Mouse (Mus musculus): ENCODE results near the gene Emg1. TPM values are rescaled to one million over a fixed set of nuclear protein-coding genes. Genes with fewer than 3 reads are reported as not detected.
"Not testable (repeated sequence)": the region's sequence is repeated elsewhere in the genome, so short reads cannot be mapped to it uniquely, and the experiment has no call there.

Gene Emg1
- polyA plus RNA-seq, 1 experiment from 2014 or later = 27.4 TPM

GRCm38 (mm10) chr6:124690517-124690916 lies 21.5 kb downstream of the Emg1 start:
- H3K27ac ChIP-seq = no peak overlapping the region
- no peaks in the 10 kb centered on the region for H3K36me3 ChIP-seq (ENCODE audit: inconsistent target)
- WGBS (ENCODE audit: missing documents) = 84% methylated on average over 3 of the region's 3 CpGs
- H3K79me2 ChIP-seq (ENCODE audit: inconsistent target) = peaks cover 26% of the 10 kb centered on the region; the same call in 1 of the 2 replicates
- H3K4me3 ChIP-seq (ENCODE audit: inconsistent target) = no peak overlapping the region

- Histone ChIP-seq H3K27ac (peak overlapping the region; percentile 80; the same call in 1 of the 2 replicates), H3K36me3 (ENCODE audit: inconsistent target) (no peaks in the 10 kb centered on the region), H3K4me3 (ENCODE audit: inconsistent target) (no peak overlapping the region), H3K79me2 (ENCODE audit: inconsistent target) (peaks cover 26% of the 10 kb centered on the region; the same call in 1 of the 2 replicates)
- WGBS (ENCODE audit: missing documents) = 96% methylated on average over 3 of the region's 3 CpGs
Observed at GRCm38 (mm10) chr6:124689011-124689410, 23.0 kb downstream of the Emg1 start.

GRCm38 (mm10) chr6:124688151-124688758 lies 23.7 kb downstream of the Emg1 start:
- no peak overlapping the region for H3K4me3 ChIP-seq (ENCODE audit: inconsistent target)
- WGBS (ENCODE audit: missing documents) = 30% methylated on average over 8 of the region's 8 CpGs
- H3K27ac ChIP-seq = peak overlapping the region; percentile 80
- peaks cover 27% of the 10 kb centered on the region; the same call in 1 of the 2 replicates for H3K79me2 ChIP-seq (ENCODE audit: inconsistent target)
- H3K36me3 ChIP-seq (ENCODE audit: inconsistent target) = no peaks in the 10 kb centered on the region

GRCm38 (mm10) chr6:124686644-124687043 lies 25.3 kb downstream of the Emg1 start:
- peaks cover 34% of the 10 kb centered on the region; the same call in 1 of the 2 replicates for H3K79me2 ChIP-seq (ENCODE audit: inconsistent target)
- not testable (repeated sequence) for H3K4me3 ChIP-seq (ENCODE audit: inconsistent target); H3K27ac ChIP-seq; H3K36me3 ChIP-seq (ENCODE audit: inconsistent target)
- 83% methylated on average over 1 of the region's 1 CpGs for WGBS (ENCODE audit: missing documents)

GRCm38 (mm10) chr6:124685606-124686386 lies 26.2 kb downstream of the Emg1 start:
- H3K79me2 ChIP-seq (ENCODE audit: inconsistent target) = peaks cover 34% of the 10 kb centered on the region; the same call in 1 of the 2 replicates
- H3K27ac ChIP-seq = no peak overlapping the region
- no peak overlapping the region for H3K4me3 ChIP-seq (ENCODE audit: inconsistent target)
- whole genome bisulfite sequencing (ENCODE audit: missing documents) = 87% methylated on average over 12 of the region's 12 CpGs
- H3K36me3 ChIP-seq (ENCODE audit: inconsistent target) = no peaks in the 10 kb centered on the region

- Histone ChIP-seq H3K27ac (no peak overlapping the region), H3K79me2 (ENCODE audit: inconsistent target) (peaks cover 25% of the 10 kb centered on the region; the same call in 1 of the 2 replicates), H3K4me3 (ENCODE audit: inconsistent target) (no peak overlapping the region), H3K36me3 (ENCODE audit: inconsistent target) (no peaks in the 10 kb centered on the region)
- 75% methylated on average over 14 of the region's 14 CpGs for WGBS (ENCODE audit: missing documents)
Observed at GRCm38 (mm10) chr6:124683591-124684417, 28.2 kb downstream of the Emg1 start.

- H3K27ac ChIP-seq; H3K36me3 ChIP-seq (ENCODE audit: inconsistent target); H3K4me3 ChIP-seq (ENCODE audit: inconsistent target): not testable (repeated sequence)
- 42% methylated on average over 5 of the region's 6 CpGs for WGBS (ENCODE audit: missing documents)
- peaks cover 34% of the 10 kb centered on the region; the same call in 1 of the 2 replicates for H3K79me2 ChIP-seq (ENCODE audit: inconsistent target)
Observed at GRCm38 (mm10) chr6:124682291-124682690, 29.7 kb downstream of the Emg1 start.

GRCm38 (mm10) chr6:124679486-124679885 lies 32.5 kb downstream of the Emg1 start:
- WGBS (ENCODE audit: missing documents) = 88% methylated on average over 3 of the region's 3 CpGs

GRCm38 (mm10) chr6:124678769-124679168 lies 33.2 kb downstream of the Emg1 start:
- Histone ChIP-seq H3K36me3 (ENCODE audit: inconsistent target) (no peaks in the 10 kb centered on the region), H3K4me3 (ENCODE audit: inconsistent target) (no peak overlapping the region), H3K27ac (no peak overlapping the region), H3K79me2 (ENCODE audit: inconsistent target) (peaks cover 49% of the 10 kb centered on the region; the same call in 1 of the 2 replicates)
- WGBS (ENCODE audit: missing documents) = 94% methylated on average over 7 of the region's 7 CpGs

More at GRCm38 (mm10) chr6:124679486-124679885, 32.5 kb downstream of the Emg1 start:
- Histone ChIP-seq H3K27ac (no peak overlapping the region), H3K36me3 (ENCODE audit: inconsistent target) (no peaks in the 10 kb centered on the region), H3K4me3 (ENCODE audit: inconsistent target) (no peak overlapping the region), H3K79me2 (ENCODE audit: inconsistent target) (peaks cover 44% of the 10 kb centered on the region; the same call in 1 of the 2 replicates)

- Histone ChIP-seq H3K4me3 (ENCODE audit: inconsistent target) (no peak overlapping the region), H3K36me3 (ENCODE audit: inconsistent target) (no peaks in the 10 kb centered on the region), H3K27ac (no peak overlapping the region), H3K79me2 (ENCODE audit: inconsistent target) (peaks cover 67% of the 10 kb centered on the region; the same call in 1 of the 2 replicates)
- 89% methylated on average over 6 of the region's 6 CpGs for WGBS (ENCODE audit: missing documents)
Observed at GRCm38 (mm10) chr6:124676171-124676570, 35.8 kb downstream of the Emg1 start.

GRCm38 (mm10) chr6:124674591-124674990 lies 37.4 kb downstream of the Emg1 start:
- Histone ChIP-seq H3K27ac (no peak overlapping the region), H3K36me3 (ENCODE audit: inconsistent target) (no peaks in the 10 kb centered on the region), H3K79me2 (ENCODE audit: inconsistent target) (peaks cover 71% of the 10 kb centered on the region; the same call in 1 of the 2 replicates), H3K4me3 (ENCODE audit: inconsistent target) (no peak overlapping the region)
- 96% methylated on average over 7 of the region's 7 CpGs for WGBS (ENCODE audit: missing documents)

- H3K27ac ChIP-seq = no peak overlapping the region
- no peak overlapping the region for H3K4me3 ChIP-seq (ENCODE audit: inconsistent target)
- H3K79me2 ChIP-seq (ENCODE audit: inconsistent target) = peaks cover 71% of the 10 kb centered on the region; the same call in 1 of the 2 replicates
- 96% methylated on average over 9 of the region's 9 CpGs for WGBS (ENCODE audit: missing documents)
- no peaks in the 10 kb centered on the region for H3K36me3 ChIP-seq (ENCODE audit: inconsistent target)
Observed at GRCm38 (mm10) chr6:124673619-124674018, 38.4 kb downstream of the Emg1 start.

- H3K79me2 ChIP-seq (ENCODE audit: inconsistent target) = peaks cover 70% of the 10 kb centered on the region
- H3K36me3 ChIP-seq (ENCODE audit: inconsistent target) = no peaks in the 10 kb centered on the region
- no peak overlapping the region for H3K4me3 ChIP-seq (ENCODE audit: inconsistent target)
- no peak overlapping the region for H3K27ac ChIP-seq
- WGBS (ENCODE audit: missing documents) = 83% methylated on average over 5 of the region's 6 CpGs
Observed at GRCm38 (mm10) chr6:124672100-124672499, 39.9 kb downstream of the Emg1 start.

GRCm38 (mm10) chr6:124670281-124670900 lies 41.6 kb downstream of the Emg1 start:
- no peaks in the 10 kb centered on the region for H3K36me3 ChIP-seq (ENCODE audit: inconsistent target)

More at GRCm38 (mm10) chr6:124670281-124670900, 41.6 kb downstream of the Emg1 start:
- H3K79me2 ChIP-seq (ENCODE audit: inconsistent target) = peaks cover 79% of the 10 kb centered on the region
- H3K4me3 ChIP-seq (ENCODE audit: inconsistent target) = no peak overlapping the region
- WGBS (ENCODE audit: missing documents) = 96% methylated on average over 7 of the region's 7 CpGs
- H3K27ac ChIP-seq = 0 out of 2 replicates have a peak overlapping the region, but pooled peaks have one; percentile 0

Measured in macrophage (primary cell).